Mouse (Mus musculus): Measurements from ENCODE around the gene Adarb1. TPM values are rescaled to one million over a fixed set of nuclear protein-coding genes. Genes with fewer than 3 reads are reported as not detected.
A peak's percentile ranks its signal among the peaks of the same experiment; 100 is the strongest.

The Adarb1 gene
- total RNA-seq, 4 experiments from 2014 or later, result 12.4 to 17.7 (median 16.4) TPM

DNA sequence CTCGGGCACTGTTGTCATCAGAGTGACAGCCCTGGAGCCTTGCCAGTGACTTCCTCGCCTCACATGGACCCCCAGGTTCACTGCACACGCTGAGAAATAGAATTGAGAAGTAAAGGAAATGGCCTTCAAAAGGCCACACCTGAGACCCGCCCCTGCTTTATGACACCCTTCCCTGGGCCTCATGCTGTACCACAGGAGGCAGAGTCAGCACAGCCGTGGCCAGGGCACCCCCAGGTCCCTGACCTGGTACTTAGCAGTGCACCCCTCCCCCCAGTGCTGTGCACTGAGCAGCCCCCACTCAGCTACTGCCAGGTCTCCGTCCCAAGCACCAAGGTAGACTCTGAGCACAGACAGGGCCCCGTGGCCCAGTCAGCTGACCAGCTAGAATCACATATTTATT, 148.9 kb downstream of the Adarb1 start:
- no peak for DNase-seq (ENCODE audit: low spot score)

DNA sequence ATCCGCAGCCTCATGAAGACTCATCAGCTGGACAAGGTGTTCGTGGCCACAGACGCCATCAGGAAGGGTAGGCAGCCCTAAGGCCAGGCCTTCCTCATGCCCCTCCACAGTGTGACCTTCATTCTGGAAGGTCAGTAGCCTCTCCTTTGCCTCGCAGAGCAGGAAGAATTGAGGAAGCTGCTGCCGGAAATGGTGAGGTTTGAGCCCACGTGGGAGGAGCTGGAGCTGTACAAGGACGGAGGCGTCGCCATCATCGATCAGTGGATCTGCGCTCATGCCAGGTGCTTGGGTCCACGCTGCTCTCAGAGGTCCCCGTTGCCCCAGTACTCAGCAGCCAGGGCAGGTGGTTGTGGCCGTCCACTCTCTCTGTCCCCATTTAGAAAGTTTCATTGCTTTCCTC, 151.0 kb downstream of the Adarb1 start:
- DNase-seq (ENCODE audit: low spot score), result no peak

DNA sequence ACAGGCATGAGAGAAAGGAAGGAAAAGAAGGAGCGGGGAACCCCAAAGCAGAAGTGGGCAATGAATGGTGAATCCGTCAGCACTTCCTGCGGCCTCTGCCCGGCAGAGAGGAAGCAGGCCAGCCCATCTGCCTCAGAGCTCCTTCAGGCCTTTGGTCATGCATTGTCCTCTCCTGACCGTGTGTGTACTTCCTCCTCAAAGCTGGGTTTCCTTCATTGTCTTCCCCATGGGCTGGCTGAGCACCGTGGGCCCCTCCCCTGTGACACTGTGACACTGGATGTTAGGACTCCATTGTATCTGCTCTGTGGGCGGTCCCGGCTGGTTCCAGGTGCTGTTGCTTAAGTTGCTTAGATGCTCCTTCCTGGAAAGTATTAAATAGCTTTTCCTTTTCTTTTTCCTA, 151.8 kb downstream of the Adarb1 start:
- peak; percentile 38 for DNase-seq (ENCODE audit: low spot score)

DNA sequence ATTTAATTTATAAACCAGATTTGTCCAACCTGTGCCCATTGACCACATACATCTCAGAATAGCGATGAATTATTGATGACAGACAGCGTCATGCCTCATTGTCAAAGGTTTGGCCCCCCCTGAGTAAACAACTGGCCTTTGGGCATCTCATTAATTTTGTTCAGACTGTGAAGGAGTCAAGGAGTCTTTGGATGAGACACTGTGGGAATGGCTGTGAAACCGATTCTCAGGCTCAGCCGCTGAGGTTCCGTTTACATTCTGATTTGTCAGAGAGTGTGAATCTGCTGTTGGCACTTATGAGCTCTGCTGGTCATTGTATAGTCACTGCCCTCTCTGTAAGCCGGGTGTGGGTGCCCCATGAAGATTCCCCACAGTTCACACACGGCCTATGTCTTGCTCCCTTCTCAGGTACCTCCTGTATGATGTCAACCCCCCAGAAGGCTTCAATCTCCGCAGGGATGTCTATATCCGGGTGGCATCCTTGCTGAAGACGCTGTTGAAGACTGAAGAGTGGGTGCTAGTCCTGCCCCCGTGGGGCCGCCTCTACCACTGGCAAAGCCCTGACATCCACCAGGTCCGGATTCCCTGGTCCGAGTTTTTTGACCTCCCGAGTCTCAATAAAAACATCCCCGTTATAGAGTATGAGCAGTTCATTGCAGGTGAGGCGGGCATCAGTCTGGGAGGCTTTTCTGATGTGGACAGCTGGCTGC, 157.7 kb downstream of the Adarb1 start:
- no peak for DNase-seq (ENCODE audit: low spot score)

DNA sequence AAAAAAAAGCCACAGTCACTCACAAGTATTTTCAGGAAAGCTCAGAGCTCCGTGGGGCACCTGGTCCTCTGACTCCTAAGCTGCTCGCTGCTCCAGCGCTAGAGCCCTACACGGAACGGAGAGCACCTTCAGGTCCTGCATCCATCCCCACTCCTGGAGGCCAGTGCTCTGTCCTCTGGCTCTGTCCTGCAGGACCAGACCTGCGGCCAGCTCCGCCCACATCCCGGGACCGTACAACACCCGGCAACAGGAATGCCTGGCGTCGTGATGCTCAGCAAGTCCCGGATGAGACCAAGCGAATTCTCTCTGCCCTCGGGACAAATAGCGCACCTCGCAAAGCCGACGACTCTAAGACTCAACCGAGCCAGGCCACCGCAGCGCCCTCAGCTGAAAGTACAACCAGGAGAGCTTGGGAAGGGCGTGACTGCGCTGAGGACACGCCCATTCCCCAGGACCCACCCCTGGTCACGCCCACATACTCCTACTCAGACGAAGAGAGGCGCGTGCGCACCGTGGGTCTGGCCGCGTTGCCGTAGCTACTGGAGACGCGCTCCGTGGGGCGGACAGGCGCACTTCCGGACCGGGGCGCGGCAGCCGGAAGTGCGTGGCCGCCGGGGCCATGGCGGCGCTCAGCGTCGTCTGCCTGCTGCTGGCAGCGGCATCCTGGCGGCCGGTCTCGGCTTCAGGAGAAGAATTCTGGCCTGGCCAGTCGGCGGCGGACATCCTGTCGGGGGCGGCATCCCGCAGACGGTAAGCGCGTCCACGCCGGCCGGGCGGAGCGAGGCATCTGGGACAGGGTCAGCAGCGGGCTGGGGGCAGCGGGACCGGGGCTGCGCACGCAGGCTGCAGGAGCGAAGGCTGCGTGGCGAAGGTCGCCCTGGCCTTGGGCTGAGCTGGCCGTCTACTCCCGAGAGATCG, 159.1 kb downstream of the Adarb1 start, which contains the start of gene Pofut2:
Gene Pofut2, plus strand, starts transcription at position 515 of the 918 bp plus-strand sequence.
- peak; percentile 91 for DNase-seq (ENCODE audit: low spot score)

DNA sequence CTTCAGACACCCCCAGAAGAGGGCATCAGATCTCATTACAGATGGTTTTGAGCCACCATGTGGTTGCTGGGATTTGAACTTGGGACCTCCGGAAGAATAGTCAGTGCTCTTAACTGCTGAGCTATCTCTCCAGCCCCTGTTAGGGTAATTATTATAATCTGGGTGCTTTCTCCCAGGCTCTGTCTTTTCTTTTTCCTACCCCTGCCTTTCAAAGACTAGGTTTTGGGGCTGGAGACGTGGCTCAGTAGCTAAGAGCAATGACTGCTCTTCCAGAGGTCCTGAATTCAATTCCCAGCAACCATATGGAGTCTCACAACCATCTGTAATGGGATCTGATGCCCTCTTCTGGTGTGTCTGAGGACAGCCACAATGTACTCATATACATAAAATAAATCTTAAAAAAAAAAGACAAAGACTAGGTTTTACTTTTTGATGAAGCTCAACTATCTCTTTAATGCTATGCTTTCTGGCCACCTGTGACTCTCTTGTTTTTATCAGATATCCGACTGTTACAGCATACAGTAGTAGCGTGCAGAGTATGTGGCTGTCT, 160.0 kb downstream of the Adarb1 start:
- no peak for DNase-seq (ENCODE audit: low spot score)

DNA sequence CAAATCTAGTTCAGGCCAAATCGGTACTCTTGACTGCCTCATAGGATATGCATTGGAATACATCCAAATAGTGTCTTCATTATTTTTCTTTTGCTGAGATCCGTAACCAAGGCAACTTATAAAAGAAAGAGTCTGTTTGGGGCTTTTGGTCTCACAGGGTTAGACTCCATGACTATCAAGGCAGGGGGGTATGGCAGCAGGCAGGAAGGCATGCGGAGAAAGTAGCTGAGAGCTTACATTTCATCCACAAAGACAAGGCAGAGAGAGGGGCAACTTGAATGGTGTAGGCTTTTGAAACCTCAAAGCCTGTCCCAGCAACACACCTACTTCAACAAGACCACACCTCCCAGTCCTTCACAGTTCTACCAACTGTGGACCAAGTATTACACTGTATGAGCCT, 162.4 kb downstream of the Adarb1 start:
- no peak for DNase-seq (ENCODE audit: low spot score)

DNA sequence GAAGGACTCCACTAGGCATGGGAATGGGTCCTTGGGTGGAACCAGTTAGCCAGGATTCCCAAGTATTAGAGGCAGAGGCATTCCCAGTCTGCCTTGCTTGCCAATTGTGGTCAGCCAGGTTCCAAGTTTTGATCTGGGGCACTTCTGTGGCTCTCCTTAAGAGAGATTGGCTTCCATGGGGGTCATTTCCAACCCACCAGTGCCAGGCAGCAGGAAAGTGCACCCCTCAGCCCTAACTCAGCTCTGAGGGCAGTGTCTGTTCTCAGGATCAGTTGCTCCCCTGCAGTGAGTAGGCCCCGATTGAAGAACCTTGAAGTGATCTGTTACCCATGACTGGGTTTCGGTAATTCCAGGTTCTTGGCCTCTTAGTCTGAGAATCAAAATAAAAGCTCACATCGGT, 162.8 kb downstream of the Adarb1 start:
- no peak for DNase-seq (ENCODE audit: low spot score)

DNA sequence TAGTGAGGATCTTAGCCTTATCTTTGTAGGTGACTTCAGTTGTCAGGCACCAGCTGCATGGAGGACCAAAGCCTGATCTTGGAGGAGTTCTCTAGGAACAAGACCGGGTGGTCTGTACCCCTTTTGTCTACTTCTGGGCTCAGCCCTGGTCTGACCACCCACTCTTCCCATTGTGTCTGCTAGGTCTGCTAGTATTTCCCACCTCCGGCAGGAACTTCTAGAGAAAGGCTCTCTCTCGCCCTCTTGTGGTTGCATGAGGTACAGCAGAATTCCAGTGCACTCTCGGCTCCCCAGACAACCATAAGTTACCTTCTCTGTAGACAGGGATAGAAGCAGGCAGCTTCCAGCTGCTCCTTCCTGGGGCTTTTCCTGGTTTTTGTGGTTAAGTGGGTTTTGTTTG, 165.3 kb downstream of the Adarb1 start:
- peak; percentile 83 for DNase-seq (ENCODE audit: low spot score)

DNA sequence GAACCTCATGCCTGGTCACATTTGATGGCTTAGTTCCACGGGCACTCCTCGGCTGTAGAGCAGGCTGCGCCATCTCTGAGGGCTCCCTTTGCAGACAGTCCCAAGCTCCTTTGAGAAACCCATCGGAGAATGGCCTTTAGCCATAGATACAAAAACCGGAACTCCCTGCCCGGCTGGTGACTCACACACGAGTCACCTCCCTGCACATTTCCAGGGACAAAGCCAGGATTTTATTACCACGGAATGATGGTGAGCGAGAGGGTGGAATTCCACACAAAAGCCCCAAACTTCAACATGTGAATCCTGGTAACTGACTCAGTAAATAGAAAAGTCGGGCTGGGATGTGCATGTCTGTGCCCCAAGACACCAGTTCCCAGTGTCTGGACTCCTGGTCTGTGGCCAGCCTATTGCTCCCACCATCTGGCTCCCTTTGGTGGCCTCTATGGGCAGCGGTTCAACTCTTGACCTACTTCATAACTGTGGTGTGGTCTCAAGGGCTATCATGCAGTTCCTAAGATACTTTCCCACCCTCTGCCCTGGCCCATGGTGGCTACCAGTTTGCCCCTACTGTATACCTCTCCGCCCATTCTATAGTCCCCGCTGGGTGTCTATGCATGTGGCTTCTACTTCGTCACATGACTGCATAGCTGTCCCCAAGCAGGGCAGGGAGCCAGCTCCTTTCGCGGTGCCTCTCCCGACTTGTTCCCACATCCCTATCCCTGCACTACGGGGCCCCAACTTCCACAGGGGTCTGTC, 166.1 kb downstream of the Adarb1 start:
- DNase-seq (ENCODE audit: low spot score), result peak; percentile 62

DNA sequence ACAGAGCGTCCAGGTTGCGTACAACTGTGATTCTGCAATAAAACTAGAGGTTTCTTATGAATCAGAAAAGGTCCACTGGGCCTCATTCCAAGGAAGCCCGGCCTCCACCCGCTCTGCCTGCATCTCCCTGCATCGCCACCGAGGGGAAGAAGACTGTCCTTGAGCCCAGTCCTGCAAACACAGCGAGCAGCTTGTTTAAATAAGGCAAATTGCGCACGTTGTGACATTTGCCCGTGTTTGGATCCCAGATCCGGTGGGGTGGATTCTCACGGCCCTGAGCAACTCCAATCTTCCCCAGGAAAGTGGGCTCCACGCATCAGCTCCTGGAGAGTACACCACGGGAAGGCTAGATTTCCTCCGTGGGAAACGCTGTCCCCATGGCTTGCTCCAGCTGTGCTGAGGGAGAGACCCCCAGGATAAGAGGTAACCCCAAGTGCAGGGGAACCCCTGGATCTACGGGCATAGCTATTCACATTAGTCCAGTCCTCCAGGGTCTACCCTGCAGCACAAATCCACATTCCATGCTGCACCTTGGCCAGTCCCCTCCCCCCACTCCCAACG, 166.8 kb downstream of the Adarb1 start:
- DNase-seq (ENCODE audit: low spot score), result no peak

DNA sequence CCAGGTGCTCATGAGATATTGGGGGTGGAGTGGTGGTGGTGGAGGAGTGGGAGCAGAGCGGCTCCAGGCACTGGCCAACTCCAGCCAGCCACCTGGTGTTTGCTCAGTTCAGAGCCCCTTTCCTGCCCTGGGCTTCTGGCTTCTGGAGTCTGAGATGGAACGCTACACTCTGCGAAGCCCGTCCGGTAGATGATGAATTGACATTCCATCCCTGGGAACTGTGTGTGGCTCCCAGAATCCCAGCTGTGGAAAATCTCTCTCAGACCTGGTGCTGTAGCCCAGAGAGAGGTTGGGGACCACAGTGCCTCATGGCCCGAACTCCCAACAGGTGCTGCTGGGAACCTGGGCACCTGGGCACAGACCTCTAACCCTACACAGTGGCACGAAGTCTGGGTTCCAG, 170.4 kb downstream of the Adarb1 start:
- no peak for DNase-seq (ENCODE audit: low spot score)

DNA sequence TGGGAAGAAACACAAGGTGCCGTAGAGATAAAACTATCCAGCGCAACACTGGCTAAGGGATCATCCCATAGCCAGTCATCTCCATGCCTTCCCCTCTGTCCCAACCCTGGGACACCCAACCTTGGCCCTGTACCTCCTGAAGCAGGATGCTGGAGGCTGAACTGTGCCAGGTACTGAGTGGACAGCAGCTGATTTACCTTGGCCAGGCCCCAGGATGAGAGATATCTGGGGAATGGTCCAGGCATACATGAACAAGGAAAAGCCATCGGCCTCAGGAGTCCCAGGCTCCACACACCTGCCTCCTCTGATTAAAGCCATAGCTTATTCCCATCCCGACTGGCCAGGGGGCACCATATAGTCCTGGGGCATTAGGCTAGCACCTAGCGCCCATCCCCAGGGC, 171.0 kb downstream of the Adarb1 start:
- DNase-seq (ENCODE audit: low spot score), result no peak

DNA sequence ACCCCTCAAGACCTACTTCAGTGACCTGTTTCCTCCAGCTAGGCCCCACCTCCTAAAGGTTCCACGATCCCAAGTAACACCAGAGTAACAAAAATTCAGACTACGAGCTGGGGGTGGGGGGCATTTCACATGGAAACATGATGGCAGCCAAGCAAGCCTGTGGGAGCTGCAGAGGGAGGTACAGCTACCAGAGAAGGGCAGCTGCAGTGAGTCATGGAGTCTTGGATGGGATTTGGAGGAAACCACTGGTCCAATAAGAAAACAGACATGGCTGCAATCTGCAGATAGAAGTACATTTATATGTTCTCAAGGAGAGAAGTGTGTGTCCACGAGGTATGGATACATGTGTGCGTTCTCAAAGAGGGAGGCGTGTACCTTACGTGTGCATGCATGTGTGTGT, 173.3 kb downstream of the Adarb1 start:
- DNase-seq (ENCODE audit: low spot score), result no peak

DNA sequence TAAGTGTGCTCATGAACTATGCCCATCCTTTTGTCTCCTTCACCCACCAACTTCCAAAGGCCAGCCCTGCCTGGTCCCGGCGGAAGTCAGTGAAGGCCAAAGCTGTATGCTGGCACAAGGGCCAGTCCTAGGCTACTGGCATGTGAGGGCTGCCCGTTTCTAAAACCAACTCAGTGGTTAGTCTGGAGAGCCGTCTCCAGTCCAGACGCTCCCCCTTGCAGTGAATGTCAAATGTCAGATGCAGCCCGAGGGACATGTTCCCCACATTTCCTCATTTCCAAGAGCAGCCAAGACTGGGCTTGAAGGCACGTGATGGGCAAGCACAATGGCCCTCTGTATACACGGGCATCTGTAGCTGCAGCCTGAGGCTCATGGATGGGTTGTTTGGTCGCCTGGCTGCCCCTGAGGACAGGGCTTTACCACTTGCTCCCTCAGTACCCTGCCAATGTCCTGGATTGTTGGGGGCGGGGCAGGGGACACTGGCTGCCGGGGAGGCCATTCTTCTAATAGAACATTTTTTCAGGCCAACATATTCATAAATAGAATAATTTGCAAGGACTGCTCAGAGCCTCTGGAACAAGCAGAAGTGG, 174.4 kb downstream of the Adarb1 start:
- no peak for DNase-seq (ENCODE audit: low spot score)

DNA sequence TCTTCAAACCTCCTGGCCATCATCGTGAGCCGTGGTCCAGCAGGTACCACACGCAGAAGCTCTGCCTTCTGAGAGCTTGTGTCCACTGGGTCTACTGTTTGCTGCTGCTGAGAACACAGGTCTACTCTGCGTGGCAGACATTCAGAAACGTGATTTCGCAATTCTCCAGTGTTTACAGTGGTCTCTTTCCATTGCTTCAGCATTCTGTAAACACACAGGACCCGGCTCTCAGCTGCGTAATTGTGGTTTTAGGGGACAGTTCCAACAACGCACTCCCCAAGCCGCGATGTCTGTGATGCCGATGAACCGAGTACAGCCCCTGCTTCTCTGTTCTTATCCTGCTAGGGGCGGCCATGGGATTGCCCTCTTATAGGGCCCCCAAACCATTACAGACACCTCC, 175.2 kb downstream of the Adarb1 start:
- DNase-seq (ENCODE audit: low spot score), result no peak

DNA sequence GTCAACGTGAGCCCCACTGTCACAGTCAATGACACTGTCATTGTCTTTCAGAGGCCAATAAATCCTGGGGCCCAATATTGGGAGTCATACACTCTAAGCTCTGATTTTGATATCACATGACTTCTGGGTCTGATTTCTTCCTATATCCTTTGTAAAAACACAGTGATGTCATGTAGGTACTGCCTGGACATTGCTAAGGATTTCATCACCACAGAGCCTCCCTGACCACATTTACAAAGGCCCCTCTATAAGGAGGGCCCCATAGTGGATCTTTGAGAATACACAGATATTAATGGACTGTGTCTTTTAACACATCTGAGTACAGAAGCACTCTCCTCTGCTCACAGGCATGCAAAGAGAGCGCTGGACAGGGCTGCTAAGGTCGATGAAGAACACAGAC, 175.7 kb downstream of the Adarb1 start:
- DNase-seq (ENCODE audit: low spot score), result no peak

DNA sequence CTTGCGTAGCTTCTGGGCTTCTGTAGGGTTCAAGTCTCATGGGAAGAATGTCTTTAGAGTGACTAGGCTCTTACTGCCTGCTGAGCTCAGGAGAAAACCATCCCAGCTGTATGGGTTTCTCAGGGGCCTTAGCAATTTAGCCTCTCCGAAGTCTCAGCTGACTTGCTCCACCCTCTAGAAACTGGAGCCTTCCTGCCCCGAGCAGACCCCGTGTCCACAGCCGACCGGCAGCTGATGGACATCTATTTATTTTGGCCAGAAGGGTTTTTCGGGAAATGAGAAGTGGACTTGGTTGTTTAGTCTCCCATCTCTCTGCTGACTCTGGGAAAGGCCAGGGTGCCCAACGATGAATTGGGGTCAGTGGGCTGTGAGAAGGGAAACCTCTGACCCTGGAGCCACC, 177.3 kb downstream of the Adarb1 start:
- no peak for DNase-seq (ENCODE audit: low spot score)

Data from heart, adult 8-10 months (tissue).